Mouse (Mus musculus): ENCODE data around the gene Sucla2.
"Not testable (repeated sequence)": the region's sequence is repeated elsewhere in the genome, so short reads cannot be mapped to it uniquely, and the experiment has no call there.

Sucla2 gene

DNA sequence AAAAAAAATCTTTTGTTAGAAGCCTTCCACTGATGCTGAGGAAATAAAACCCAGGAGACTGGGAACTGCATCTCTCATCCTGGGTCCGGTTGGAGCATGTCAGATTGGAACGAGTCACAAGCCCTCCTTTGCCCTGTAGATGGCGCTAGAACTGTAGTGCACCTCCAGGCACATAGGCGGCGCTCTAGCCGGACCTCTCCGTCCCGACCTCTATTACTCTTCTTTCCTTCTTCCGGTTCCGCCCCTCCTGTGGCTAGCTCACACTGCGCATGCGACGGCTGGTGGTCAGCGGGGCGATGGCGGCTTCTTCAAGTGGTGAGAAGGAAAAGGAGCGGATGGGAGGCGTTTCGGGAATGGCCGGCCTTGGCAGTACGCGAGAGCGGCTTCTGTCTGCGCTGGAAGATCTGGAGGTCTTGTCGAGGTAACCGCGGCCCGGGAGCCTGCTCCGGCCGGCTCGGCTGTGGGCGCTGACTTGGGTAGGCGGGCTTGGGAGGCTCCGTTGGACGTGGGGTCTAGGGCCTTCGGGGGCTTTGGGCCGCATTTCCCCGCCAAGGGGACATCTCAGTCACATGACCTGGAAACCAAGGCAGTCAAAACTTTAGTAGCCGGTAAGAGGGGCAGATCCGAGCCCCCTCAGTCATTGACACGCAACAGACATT, 15.2 kb upstream of the Sucla2 start, which contains the start of gene Med4:
TSS of gene Med4 (plus strand) at position 261 of the 659 bp plus-strand sequence.
- DNase-seq (ENCODE audit: low spot score in 2 of 2) = peak; percentile 89 to 92

DNA sequence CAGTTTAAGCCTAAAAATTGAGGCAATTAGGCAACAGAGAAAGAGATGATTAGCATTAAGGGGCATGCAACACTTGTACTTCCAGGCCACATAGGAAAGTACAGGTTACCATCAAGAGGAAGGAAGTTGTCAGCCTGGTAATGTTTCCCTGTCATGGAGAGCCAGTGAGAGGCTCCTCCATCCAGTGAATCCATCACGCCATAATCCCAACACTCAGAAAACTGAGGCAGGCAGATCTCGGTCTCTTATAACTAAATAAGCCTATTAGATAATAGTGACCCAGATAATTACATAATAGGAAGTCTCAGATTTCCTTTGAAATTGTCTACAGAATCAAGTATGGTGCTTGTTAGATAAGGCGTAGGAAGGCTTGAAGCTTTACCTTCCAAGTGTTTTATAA, 983 bp upstream of the Sucla2 start:
- DNase-seq (ENCODE audit: low spot score in 2 of 2) = no peak

DNA sequence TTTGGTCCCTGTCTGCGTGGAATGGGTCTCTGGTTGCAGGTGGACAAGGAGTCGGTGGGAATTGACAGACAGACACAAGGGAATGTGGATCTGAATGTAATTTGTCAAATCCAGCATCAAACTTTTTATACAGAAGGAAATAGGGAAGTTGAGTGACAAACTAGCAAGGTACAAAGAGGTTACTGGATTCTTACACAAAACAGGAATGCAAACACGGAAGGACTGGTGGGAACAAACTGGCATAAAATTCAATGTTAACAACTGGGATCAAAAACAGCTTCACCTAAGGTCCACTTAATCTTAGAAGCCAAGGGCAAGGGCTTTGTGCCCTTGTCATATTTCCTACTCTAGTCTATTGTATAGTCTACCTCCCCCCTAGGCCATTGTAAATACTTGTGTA, 3.5 kb downstream of the Sucla2 start:
- DNase-seq (ENCODE audit: low spot score in 2 of 2) = not testable (repeated sequence)

- no peak for DNase-seq (ENCODE audit: low spot score in 2 of 2)
These were observed 8.8 kb downstream of the Sucla2 start for GRCm38 (mm10) chr14:73533755-73534465.

- no peak for DNase-seq (ENCODE audit: low spot score in 2 of 2)
These were observed 10.5 kb downstream of the Sucla2 start for GRCm38 (mm10) chr14:73535641-73536040.

- no peak for DNase-seq (ENCODE audit: low spot score in 2 of 2)
These were observed 18.7 kb downstream of the Sucla2 start for GRCm38 (mm10) chr14:73543781-73544180.

DNA sequence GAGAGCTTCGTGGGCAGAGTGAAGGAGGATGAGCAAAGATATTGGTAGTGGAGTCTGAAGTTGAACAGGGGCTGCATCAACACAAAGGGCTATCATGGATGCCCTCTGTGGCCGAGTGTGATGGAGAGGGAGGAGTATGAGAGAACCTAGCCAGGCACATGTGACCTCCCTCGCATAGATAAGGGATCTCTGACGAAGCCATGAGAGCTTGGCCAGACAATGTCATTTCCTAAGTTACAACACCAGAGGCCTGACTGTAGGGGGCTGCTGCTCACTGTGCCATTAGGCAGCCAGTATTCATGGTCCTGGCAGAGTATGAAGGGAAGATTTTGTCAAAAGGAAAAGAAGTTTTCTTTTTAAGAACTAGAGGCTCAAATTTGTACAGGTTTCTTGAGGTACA, 21.9 kb downstream of the Sucla2 start:
- DNase-seq (ENCODE audit: low spot score in 2 of 2) = no peak

DNA sequence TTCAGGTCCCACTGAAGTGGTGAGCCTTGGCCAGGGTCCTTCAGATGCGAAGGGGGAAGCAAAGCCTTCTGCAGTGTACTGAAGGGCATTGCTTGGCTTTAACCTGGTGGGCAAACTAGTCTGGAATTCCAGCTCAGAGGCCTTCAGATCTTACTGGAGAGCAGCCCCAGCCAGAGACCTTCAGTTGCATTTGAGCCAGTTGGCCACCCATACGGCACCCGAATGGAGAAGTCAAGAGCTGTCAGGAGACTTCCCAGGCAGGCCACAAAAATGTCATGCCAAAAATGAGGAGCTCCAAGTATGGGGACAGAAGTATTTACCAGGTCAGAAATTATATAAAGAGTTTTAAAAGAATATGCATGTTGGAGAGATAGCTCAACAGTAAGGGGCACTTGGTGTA, 22.9 kb downstream of the Sucla2 start, which contains the start of gene Nudt15:
TSS of gene Nudt15 (minus strand) at position 192 of the 400 bp plus-strand sequence.
- no peak for DNase-seq (ENCODE audit: low spot score in 2 of 2)

- DNase-seq (ENCODE audit: low spot score in 2 of 2) = no peak
These were observed 25.2 kb downstream of the Sucla2 start for GRCm38 (mm10) chr14:73550291-73550690.

DNA sequence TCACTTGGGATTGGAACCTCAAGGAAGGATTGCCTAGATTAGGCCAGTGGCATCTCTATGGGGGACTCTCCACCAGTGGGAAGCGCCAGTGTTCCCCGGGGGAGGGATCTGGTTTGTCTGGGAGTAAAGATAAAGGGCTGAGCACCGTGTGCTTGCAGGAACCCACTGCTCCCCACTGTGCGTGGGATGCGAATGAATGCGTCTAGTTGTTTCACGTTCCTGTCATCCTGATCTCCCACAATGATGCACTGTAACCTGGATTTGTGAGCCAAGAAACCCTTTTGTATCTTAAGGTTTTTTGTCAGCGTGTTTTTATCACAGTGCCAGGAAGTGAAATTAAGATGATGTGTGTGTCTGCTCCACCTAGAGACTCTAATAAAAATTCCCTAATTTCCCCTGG, 25.6 kb downstream of the Sucla2 start:
- no peak for DNase-seq (ENCODE audit: low spot score in 2 of 2)

GRCm38 (mm10) chr14:73551164-73551563, 26.0 kb downstream of the Sucla2 start:
- no peak for DNase-seq (ENCODE audit: low spot score in 2 of 2)

DNA sequence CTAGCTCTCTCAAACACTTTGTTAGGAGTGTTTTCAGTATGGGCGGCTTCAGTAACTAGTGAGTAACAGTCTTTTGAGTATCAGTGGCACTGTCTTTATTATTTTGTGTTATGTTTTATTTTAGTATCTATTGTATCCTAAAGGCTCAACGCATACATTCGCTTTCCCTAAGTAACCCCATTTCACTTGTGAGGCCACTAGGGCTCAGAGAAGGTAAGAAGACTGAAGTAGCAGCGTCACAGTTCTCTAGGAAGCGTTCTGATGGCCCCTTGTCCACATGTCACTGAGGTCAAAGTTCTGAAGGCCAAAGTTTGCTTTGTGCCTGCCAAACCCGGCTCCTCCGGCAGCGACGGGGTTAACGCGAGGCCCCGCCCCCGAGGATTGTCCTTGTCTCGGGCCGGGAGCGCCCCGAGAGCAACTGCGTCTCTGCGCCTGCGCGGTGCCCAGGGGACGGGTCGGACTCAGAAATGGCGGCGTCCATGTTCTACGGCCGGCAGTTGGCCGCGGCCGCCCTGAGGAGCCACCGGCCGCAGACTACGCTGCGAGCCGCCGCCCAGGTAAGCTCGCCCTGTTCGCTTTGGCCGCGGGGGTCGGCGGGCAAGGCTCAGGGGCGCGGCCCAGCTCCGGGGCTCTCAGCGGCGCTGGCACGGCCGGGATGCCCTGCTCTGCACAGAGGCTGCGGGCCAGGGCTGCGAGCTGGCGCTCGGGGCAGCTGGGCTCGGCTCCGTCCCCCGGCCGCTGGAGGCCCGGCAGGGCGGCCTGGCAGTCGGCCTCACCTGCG, 27.4 kb downstream of the Sucla2 start:
- DNase-seq (ENCODE audit: low spot score in 2 of 2) = peak; percentile 86 to 91

DNA sequence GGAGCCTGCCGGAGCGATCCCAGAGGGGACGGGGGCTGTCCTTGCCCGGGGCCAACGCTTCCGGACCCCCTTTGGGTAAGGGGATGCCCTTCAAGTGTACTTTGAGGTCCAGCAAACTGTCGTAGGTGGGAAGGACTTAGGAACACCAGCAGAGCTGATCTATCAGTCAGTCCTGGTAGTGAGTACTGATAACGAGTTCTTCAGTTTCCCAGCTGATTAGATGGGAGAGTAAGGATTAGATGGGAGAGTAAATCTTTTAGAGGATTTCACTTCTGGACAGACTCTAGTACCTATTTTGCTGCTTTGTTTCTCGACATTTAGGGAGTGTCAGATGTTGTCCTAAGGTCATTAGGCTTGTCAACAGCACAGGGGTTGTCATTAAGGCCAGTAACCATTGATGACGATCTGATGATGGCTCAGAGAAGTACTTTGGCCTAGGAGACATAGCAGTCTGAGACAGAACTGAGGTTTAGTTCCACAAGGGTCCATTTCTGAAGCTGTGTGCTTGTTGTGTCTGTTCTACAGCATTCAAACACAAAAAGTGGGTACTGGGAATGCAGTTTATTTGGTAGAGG, 28.1 kb downstream of the Sucla2 start:
- DNase-seq (ENCODE audit: low spot score in 2 of 2) = no peak

- not testable (repeated sequence) for DNase-seq (ENCODE audit: low spot score in 2 of 2)
These were observed 44.7 kb downstream of the Sucla2 start for GRCm38 (mm10) chr14:73569831-73570230.

- DNase-seq (ENCODE audit: low spot score in 2 of 2) = no peak
These were observed 46.0 kb downstream of the Sucla2 start for GRCm38 (mm10) chr14:73571143-73571542.

DNA sequence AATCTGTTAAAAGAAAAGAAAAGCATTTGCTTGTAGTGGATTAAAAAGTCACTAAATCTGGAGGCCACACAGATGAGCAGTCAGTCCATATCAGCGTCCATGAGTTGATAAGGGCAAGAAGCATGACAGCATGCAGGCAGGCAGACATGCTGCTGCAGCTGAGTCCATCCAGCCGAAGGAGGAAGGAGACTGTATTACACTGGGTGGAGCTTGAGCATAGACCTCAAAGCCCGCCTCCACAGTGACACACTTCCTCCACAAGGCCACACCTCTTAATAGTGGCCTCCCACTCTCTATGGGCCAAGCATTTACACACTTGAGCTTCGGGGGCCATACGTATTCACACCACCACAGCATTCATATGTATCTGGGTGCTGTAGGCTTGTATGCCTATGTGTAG, 48.9 kb downstream of the Sucla2 start:
- DNase-seq (ENCODE audit: low spot score in 2 of 2) = no peak

DNA sequence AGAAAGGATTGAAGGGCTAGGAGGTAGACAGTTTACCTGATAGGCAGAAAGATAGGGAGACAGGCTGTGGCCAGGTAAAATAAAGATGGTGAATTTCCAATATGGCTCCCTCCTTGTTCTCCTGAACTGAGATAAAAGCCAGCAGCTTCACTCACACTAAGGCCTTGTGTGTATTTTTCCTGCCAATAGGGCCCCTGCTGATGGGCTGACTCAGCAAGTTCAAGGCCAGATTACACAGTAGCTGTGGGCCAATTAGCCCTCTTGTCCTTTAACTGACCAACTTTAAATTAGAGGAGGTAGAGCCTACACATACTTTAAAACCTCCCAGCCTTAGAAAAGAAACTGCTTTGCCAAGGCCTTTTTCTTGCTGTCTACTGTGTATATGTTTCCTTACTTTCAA, 51.2 kb downstream of the Sucla2 start:
- no peak for DNase-seq (ENCODE audit: low spot score in 2 of 2)

- DNase-seq (ENCODE audit: low spot score in 2 of 2) = no peak
These were observed 63.0 kb downstream of the Sucla2 start for GRCm38 (mm10) chr14:73588080-73588479.

- no peak for DNase-seq (ENCODE audit: low spot score in 2 of 2)
These were observed 67.0 kb downstream of the Sucla2 start for GRCm38 (mm10) chr14:73592166-73592565.

- no peak for DNase-seq (ENCODE audit: low spot score in 2 of 2)
These were observed 74.6 kb downstream of the Sucla2 start for GRCm38 (mm10) chr14:73599720-73600119.

DNA sequence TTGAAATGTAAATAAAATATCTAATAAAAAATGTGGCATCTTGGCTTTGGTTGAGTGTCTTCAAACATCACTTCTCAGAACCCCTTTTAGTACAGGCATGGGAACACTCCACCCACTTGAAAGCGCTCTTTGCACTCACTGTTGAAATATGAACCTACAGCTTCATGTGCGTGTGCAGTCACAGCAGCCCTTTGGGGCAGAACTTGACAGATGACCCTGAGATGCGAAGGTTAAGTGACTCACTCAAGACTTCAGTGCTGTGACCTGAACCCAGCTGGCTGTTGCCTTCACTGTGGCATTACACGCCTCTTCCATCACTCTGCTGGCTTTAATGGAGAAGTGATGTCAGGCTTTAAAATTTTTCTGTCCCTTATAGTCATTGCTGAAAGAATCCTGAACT, 82.6 kb downstream of the Sucla2 start:
- no peak for DNase-seq (ENCODE audit: low spot score in 2 of 2)

All from frontal cortex, postnatal 10 days (tissue).